Mouse (Mus musculus): ENCODE data around the gene Bcl6. TPM values are rescaled to one million over a fixed set of nuclear protein-coding genes. Genes with fewer than 3 reads are reported as not detected.

Bcl6 gene
- polyA plus RNA-seq, 1 experiment from 2014 or later = 0.24 TPM

- Histone ChIP-seq H3K4me1 (replicated peaks) (peaks cover 38% of the 10 kb centered on the region), H3K36me3 (no peaks in the 10 kb centered on the region), H3K9ac (replicated peaks) (peak overlapping the region; percentile 47; the same call in 1 of the 2 replicates), H3K4me3 (replicated peaks) (peak overlapping the region; percentile 38), H3K4me2 (replicated peaks) (peak overlapping the region; percentile 68), H3K9me3 (no peaks in the 10 kb centered on the region), H3K27ac (no peak overlapping the region), H3K27me3 (peaks cover 76% of the 10 kb centered on the region)
- 2% methylated on average over 32 of the region's 32 CpGs for WGBS
- no peak for ATAC-seq
Observed at GRCm38 (mm10) chr16:23980991-23981720, 7.5 kb downstream of the Bcl6 start.

GRCm38 (mm10) chr16:23980201-23980870 is 8.3 kb downstream of the Bcl6 start:
- Histone ChIP-seq H3K4me2 (replicated peaks) (peak overlapping the region; percentile 68), H3K9me3 (no peaks in the 10 kb centered on the region), H3K4me1 (replicated peaks) (peaks cover 38% of the 10 kb centered on the region), H3K9ac (replicated peaks) (no peak overlapping the region), H3K27me3 (peaks cover 67% of the 10 kb centered on the region), H3K36me3 (no peaks in the 10 kb centered on the region), H3K4me3 (replicated peaks) (peak overlapping the region; percentile 38), H3K27ac (no peak overlapping the region)
- WGBS = 2% methylated on average over 11 of the region's 11 CpGs
- no peak for ATAC-seq

DNA sequence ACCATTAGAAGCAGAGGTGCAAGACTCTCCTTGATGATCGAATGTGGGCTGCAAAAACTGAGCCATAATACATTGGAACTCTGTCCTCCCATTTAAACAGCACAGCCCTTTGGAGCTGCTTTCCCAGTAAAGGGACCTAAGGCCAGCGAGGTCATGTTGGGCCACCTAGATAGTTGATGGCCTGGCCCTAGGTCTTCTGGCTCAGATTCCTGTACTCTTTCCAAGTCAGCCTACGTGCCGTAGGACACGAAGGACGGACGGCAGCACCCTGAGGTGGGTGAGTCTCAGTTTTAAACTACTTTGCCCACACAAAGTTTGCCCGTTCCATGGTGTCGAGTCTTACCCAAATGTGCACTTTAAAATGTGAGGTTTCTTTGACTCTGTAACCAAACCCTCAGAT is 9.2 kb downstream of the Bcl6 start:
- H3K9ac ChIP-seq (replicated peaks) = no peak overlapping the region
- peaks cover 59% of the 10 kb centered on the region for H3K27me3 ChIP-seq
- no peak overlapping the region for H3K4me2 ChIP-seq (replicated peaks)
- ATAC-seq = no peak
- peaks cover 31% of the 10 kb centered on the region for H3K4me1 ChIP-seq (replicated peaks)
- WGBS = 82% methylated on average over 9 of the region's 9 CpGs
- H3K9me3 ChIP-seq = no peaks in the 10 kb centered on the region
- H3K36me3 ChIP-seq = no peaks in the 10 kb centered on the region
- no peak overlapping the region for H3K4me3 ChIP-seq (replicated peaks)
- no peak overlapping the region for H3K27ac ChIP-seq

DNA sequence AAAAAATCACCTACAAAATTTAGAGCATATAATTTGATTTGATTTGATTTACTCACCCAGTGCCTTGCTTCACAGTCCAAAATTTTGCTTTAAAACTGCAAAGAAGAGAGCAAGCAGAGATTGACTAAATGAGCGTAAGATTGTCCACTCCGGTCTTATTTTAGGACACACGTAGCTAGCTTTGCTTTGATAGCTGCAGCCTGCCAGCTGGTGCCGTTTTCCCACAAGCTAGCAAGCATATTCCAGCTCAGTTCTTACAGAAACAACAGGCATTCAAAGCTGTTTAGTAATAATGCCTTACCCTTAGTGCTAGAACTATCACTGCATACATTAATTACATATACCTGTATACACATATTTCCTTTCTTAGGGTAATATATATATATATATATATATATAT is 10.2 kb downstream of the Bcl6 start:
- no peaks in the 10 kb centered on the region for H3K36me3 ChIP-seq
- H3K4me3 ChIP-seq (replicated peaks) = no peak overlapping the region
- H3K9ac ChIP-seq (replicated peaks) = no peak overlapping the region
- 83% methylated on average over 4 of the region's 4 CpGs for WGBS
- H3K27me3 ChIP-seq = peaks cover 49% of the 10 kb centered on the region
- peaks cover 23% of the 10 kb centered on the region for H3K4me1 ChIP-seq (replicated peaks)
- ATAC-seq = no peak
- H3K27ac ChIP-seq = no peak overlapping the region
- no peak overlapping the region for H3K4me2 ChIP-seq (replicated peaks)
- no peaks in the 10 kb centered on the region for H3K9me3 ChIP-seq

DNA sequence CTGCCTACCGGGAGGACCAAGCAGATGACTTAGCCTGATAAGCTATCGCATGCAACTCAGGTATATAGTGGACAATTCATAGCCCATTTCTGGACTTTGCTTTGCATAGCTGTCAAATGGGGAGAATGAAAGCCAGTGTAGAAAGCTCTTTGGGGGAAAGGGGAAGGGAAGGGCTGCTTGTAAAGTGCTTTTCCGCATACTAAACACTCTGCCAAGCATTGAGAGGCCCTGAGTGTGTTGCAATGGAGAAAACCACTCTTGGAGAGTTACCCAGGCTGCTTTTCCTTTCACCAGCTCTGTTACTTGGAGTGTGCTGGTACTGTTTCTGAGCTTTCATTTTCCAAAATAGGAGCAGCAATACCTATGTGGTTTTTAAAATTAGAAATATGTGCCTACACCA is 10.9 kb downstream of the Bcl6 start:
- H3K4me3 ChIP-seq (replicated peaks) = no peak overlapping the region
- no peak overlapping the region for H3K9ac ChIP-seq (replicated peaks)
- peaks cover 48% of the 10 kb centered on the region for H3K27me3 ChIP-seq
- H3K36me3 ChIP-seq = no peaks in the 10 kb centered on the region
- no peaks in the 10 kb centered on the region for H3K9me3 ChIP-seq
- H3K27ac ChIP-seq = no peak overlapping the region
- peaks cover 17% of the 10 kb centered on the region for H3K4me1 ChIP-seq (replicated peaks)
- no peak overlapping the region for H3K4me2 ChIP-seq (replicated peaks)
- ATAC-seq = no peak
- WGBS = 84% methylated on average over 3 of the region's 3 CpGs

- H3K4me2 ChIP-seq (replicated peaks) = no peak overlapping the region
- no peak overlapping the region for H3K9ac ChIP-seq (replicated peaks)
- WGBS = 93% methylated on average over 2 of the region's 2 CpGs
- ATAC-seq = no peak
- no peaks in the 10 kb centered on the region for H3K9me3 ChIP-seq
- no peaks in the 10 kb centered on the region for H3K36me3 ChIP-seq
- peaks cover 38% of the 10 kb centered on the region for H3K27me3 ChIP-seq
- no peak overlapping the region for H3K27ac ChIP-seq
- H3K4me1 ChIP-seq (replicated peaks) = peaks cover 8% of the 10 kb centered on the region
- no peak overlapping the region for H3K4me3 ChIP-seq (replicated peaks)
Observed at GRCm38 (mm10) chr16:23976196-23976595, 12.5 kb downstream of the Bcl6 start.

DNA sequence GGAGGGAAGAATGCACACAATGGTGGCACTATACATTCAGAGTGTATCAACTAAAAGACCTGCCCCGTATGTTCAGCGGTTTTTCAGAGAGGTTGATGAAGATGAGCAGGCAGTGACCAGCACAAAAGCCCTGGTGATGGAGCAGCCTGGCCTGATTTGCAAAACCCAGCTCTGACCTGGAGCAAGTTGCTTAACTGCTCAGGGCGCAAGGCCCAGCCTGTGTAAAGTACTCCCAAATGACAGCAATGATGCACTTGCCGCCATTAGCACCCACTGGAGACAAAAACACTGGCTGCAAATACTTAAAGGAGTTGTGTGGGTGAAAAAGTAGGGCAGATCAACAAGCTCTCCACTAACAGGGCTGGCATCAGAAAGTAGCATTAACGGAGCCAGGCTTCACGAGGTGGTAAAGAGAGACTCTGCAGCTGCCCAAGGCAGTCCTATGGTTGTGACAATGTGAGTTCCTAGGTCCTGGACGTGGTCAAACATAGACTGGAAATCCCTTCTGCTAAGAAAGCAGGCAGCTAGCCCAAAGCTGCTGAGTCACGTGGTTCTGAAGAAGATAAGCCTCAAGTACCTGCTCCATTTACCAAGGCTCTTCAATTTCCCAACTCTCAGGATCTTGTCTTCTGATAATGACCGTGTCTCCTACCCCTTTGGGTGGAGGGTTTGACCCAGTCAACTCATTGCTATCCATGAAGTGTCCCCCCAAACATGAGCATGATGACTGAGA is 14.9 kb downstream of the Bcl6 start:
- Histone ChIP-seq H3K9me3 (no peaks in the 10 kb centered on the region), H3K27me3 (peaks cover 15% of the 10 kb centered on the region), H3K4me2 (replicated peaks) (no peak overlapping the region), H3K36me3 (no peaks in the 10 kb centered on the region), H3K4me3 (replicated peaks) (no peak overlapping the region), H3K9ac (replicated peaks) (no peak overlapping the region), H3K27ac (no peak overlapping the region), H3K4me1 (replicated peaks) (no peaks in the 10 kb centered on the region)
- WGBS = 90% methylated on average over 9 of the region's 9 CpGs
- no peak for ATAC-seq

GRCm38 (mm10) chr16:23972901-23973300 is 15.8 kb downstream of the Bcl6 start:
- Histone ChIP-seq H3K9ac (replicated peaks) (no peak overlapping the region), H3K4me3 (replicated peaks) (no peak overlapping the region), H3K27me3 (peaks cover 8% of the 10 kb centered on the region; the same call in 1 of the 2 replicates), H3K36me3 (no peaks in the 10 kb centered on the region; the same call in 1 of the 2 replicates), H3K9me3 (no peaks in the 10 kb centered on the region), H3K4me2 (replicated peaks) (no peak overlapping the region), H3K27ac (no peak overlapping the region), H3K4me1 (replicated peaks) (no peaks in the 10 kb centered on the region)
- ATAC-seq = no peak
- WGBS = 80% methylated on average over 11 of the region's 11 CpGs

GRCm38 (mm10) chr16:23972126-23972740 is 16.4 kb downstream of the Bcl6 start:
- no peaks in the 10 kb centered on the region for H3K9me3 ChIP-seq
- 75% methylated on average over 20 of the region's 20 CpGs for WGBS
- no peaks in the 10 kb centered on the region; the same call in 1 of the 2 replicates for H3K36me3 ChIP-seq
- no peaks in the 10 kb centered on the region for H3K4me1 ChIP-seq (replicated peaks)
- no peak overlapping the region for H3K4me2 ChIP-seq (replicated peaks)
- H3K27ac ChIP-seq = no peak overlapping the region
- H3K4me3 ChIP-seq (replicated peaks) = no peak overlapping the region
- ATAC-seq = no peak
- H3K9ac ChIP-seq (replicated peaks) = no peak overlapping the region
- 0 out of 2 replicates have a peak, but pooled peaks cover 1% of the 10 kb centered on the region for H3K27me3 ChIP-seq

DNA sequence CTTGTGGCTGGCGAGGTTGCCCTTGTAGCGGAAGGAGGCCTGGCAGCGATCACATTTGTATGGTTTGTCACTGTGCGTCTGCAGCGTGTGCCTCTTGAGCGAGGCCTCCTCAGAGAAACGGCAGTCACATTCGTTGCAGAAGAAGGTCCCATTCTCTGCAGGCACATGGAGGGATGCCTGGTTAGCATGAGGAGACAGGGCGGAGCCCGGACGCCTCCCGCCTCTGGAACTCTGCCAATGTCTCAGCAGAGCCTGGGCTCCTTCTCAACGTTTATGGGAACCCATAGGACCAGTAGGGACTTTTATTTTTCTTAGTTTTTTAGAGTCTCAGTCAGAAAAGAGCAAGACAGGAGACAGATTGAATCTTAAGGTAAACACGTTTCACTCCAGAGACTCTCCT is 18.7 kb downstream of the Bcl6 start:
- Histone ChIP-seq H3K9ac (replicated peaks) (no peak overlapping the region), H3K4me2 (replicated peaks) (no peak overlapping the region), H3K27ac (no peak overlapping the region), H3K9me3 (no peaks in the 10 kb centered on the region), H3K27me3 (no peaks in the 10 kb centered on the region), H3K4me1 (replicated peaks) (no peaks in the 10 kb centered on the region), H3K36me3 (no peaks in the 10 kb centered on the region; the same call in 1 of the 2 replicates), H3K4me3 (replicated peaks) (no peak overlapping the region)
- ATAC-seq = no peak
- 80% methylated on average over 14 of the region's 14 CpGs for WGBS

GRCm38 (mm10) chr16:23968888-23969287 is 19.8 kb downstream of the Bcl6 start:
- Histone ChIP-seq H3K27me3 (no peaks in the 10 kb centered on the region), H3K4me3 (replicated peaks) (no peak overlapping the region), H3K27ac (no peak overlapping the region), H3K9ac (replicated peaks) (no peak overlapping the region), H3K4me2 (replicated peaks) (no peak overlapping the region), H3K9me3 (no peaks in the 10 kb centered on the region), H3K4me1 (replicated peaks) (peaks cover 9% of the 10 kb centered on the region), H3K36me3 (no peaks in the 10 kb centered on the region; the same call in 1 of the 2 replicates)
- 70% methylated on average over 4 of the region's 4 CpGs for WGBS
- no peak for ATAC-seq

DNA sequence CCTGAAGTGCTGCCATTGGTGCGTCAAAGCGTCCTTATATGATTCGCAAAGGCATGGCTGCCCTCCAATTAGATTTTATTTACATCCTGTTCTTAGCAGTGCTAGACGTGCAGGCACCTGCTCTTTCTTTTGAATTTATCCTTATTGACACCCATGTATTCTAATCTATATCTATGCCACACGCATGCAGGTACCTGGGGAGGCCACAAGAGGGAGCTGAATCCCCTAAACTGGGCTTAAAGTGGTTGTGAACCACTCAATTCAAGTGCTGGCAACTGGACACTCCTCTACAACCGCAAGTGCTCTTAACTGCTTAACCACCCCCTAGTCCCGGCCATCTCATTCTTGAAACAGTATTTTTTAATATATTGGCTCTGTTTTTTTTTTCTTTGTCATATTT is 21.4 kb downstream of the Bcl6 start:
- WGBS = 85% methylated on average over 7 of the region's 7 CpGs
- no peaks in the 10 kb centered on the region for H3K9me3 ChIP-seq
- no peak overlapping the region for H3K9ac ChIP-seq (replicated peaks)
- no peaks in the 10 kb centered on the region for H3K27me3 ChIP-seq
- H3K36me3 ChIP-seq = no peaks in the 10 kb centered on the region; the same call in 1 of the 2 replicates
- peaks cover 15% of the 10 kb centered on the region for H3K4me1 ChIP-seq (replicated peaks)
- ATAC-seq = no peak
- H3K4me2 ChIP-seq (replicated peaks) = no peak overlapping the region
- H3K27ac ChIP-seq = no peak overlapping the region
- no peak overlapping the region for H3K4me3 ChIP-seq (replicated peaks)
